Mouse (Mus musculus): ENCODE data around the gene Ddit4l.

- TF ChIP-seq POLR2A (IDR thresholded peaks at IDR 0.05; ENCODE audit: borderline replicate concordance, extremely low read depth, insufficient read depth, insufficient read length, poor library complexity, severe bottlenecking) (no peak), CTCF (IDR thresholded peaks at IDR 0.05; ENCODE audit: borderline replicate concordance, extremely low read depth, insufficient read depth, insufficient read length) (no peak)
Measured at GRCm38 (mm10) chr3:137641238-137641637, 19.8 kb downstream of the Ddit4l start.
